Mouse (Mus musculus): Measurements from ENCODE around the gene Tjp2.
"Not testable (repeated sequence)": the region's sequence is repeated elsewhere in the genome, so short reads cannot be mapped to it uniquely, and the experiment has no call there.

Gene Tjp2

GRCm38 (mm10) chr19:24220795-24221445 lies 3.9 kb downstream of the Tjp2 start:
- DNase-seq = no peak

GRCm38 (mm10) chr19:24219011-24219410 lies 5.8 kb downstream of the Tjp2 start:
- DNase-seq = no peak

DNA sequence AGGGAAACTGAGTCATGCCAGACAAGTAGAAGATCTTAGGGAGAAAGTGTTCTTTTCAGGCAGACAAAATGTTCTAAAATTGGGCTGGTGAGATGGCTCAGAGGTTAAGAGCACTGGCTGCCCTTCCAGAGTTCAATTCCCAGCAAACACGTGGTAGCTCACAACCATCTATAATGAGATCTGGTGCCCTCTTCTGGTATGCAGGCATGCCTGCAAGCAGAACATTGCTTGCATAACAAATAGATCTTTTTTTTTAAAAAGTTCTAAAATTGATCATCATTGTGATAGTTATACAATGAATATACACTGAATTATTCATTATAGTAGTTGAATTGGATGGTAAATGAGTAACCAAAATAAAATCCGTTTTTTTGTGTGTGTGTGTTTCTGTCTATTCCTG lies 6.5 kb downstream of the Tjp2 start:
- no peak for DNase-seq

GRCm38 (mm10) chr19:24217851-24218250 lies 7.0 kb downstream of the Tjp2 start:
- DNase-seq = no peak

DNA sequence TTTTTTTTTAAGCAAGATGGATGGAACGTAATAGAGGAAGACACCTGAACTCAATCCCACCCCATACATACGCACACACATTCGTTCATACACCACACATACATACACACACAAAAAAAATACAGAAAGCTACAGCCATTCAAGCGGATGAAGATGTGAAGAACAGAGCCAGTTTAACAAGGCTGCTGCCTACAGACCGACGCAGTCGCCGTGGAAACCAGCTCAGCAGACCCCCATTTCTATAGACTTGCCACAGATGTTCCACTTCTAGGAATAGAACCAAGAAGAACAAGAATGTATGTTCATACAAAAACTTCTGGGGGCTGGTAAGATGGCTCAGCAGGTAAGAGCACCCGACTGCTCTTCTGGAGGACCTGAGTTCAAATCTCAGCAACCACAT lies 8.1 kb downstream of the Tjp2 start:
- no peak for DNase-seq

GRCm38 (mm10) chr19:24214939-24215338 lies 9.9 kb downstream of the Tjp2 start:
- DNase-seq = no peak

DNA sequence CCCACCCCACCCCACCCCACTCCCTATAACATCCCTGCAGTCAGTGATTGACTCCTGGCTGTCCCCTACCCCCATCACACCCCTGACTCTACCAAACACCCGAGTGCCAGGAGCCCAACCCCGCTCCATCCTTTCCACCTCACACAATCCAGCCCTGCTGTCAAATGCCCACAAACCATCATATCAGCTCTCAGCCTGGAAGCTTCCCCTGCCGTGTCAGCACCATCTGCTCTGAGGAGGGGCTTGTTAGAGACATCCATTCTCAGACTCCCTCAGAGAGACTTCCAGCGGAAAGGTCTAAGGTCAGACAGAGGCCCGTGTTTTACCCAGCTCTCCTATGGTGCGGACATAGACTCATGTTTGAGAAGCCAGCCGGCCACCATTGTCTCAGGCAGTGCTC lies 11.5 kb downstream of the Tjp2 start:
- DNase-seq = peak; percentile 67

- DNase-seq = no peak
Observed at GRCm38 (mm10) chr19:24212552-24213249, 12.1 kb downstream of the Tjp2 start.

GRCm38 (mm10) chr19:24211168-24211567 lies 13.7 kb downstream of the Tjp2 start:
- DNase-seq = no peak

DNA sequence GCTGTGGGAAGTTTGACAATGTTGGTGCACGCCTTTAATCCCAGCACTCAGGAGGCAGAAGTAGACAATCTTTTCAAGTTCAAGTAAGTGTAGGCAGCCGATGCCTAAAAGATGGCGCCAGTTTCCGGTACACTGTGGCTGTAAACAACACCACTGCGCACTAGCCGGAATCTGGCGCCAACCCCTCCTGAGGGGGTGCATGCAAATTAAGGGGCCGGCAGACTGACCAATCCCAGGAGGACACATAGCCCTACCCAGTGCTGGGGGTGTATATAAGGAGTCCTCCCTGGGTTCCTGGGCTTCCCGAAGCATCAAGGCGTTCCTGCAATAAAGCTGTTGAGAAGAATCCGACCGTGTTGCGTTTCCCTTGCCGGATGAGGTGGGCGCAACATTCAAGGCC lies 15.3 kb downstream of the Tjp2 start:
- no peak for DNase-seq

DNA sequence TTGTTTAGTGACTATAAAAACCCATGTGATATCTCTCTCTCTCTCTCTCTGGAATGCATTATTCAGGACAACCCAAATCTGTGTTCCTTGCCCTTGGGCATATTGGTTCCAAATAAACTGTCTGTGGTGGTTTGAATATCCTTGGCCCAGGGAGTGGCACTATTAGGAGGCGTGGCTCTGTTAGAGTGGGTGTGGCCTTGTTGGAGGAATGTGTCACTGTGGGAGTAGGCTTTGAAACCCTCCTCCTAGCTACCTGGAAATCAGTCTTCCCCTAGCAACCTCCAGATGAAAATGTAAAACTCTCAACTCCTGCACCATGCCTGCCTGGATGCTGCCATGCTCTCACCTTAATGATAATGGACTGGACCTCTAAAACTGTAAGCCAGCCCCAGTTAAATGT lies 16.9 kb downstream of the Tjp2 start:
- no peak for DNase-seq

DNA sequence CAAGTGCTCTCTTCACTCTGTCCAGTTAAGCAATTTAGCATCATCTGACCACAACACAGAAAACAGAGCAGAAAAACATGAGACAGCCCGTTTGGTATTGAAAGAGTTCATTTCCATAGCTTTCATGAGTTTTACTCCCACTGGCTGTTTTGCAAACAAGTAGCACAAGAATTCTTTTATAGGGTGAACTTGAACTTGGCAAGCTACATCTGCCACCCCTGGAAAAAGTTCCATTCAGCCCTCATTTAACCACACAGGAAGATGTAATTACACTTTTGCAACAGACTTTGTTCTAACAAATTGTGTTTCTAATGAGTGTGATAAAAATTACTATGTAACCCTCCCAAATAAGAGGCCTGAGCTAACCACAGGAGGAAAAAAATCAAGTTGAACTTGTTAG lies 19.8 kb downstream of the Tjp2 start:
- no peak for DNase-seq

DNA sequence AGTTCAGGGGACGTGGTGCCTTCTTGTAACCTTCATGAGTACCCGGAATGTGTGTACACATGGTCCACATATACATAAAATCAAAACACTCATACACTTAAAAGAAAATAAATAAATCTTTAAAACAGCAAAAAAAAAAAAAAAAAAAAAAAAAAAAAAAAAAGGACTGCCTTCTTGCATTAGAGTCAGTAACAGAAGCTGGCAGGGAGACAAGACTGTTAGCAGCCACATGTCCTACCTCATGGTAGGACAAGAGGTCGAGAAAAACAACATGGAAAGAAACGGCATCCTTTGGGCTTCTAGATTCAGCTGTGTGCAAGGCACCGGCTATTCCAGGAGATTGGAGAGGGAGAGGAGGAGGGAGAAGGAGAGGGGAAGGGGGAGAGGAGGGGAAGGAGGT lies 23.0 kb downstream of the Tjp2 start:
- DNase-seq = no peak

GRCm38 (mm10) chr19:24200566-24200965 lies 24.3 kb downstream of the Tjp2 start:
- DNase-seq = peak; percentile 32

GRCm38 (mm10) chr19:24198676-24199303 lies 26.0 kb downstream of the Tjp2 start:
- no peak for DNase-seq

GRCm38 (mm10) chr19:24197338-24197737 lies 27.5 kb downstream of the Tjp2 start:
- DNase-seq = no peak

- DNase-seq = no peak
Observed at GRCm38 (mm10) chr19:24195224-24195623, 29.6 kb downstream of the Tjp2 start.

- no peak for DNase-seq
Observed at GRCm38 (mm10) chr19:24194216-24194615, 30.6 kb downstream of the Tjp2 start.

DNA sequence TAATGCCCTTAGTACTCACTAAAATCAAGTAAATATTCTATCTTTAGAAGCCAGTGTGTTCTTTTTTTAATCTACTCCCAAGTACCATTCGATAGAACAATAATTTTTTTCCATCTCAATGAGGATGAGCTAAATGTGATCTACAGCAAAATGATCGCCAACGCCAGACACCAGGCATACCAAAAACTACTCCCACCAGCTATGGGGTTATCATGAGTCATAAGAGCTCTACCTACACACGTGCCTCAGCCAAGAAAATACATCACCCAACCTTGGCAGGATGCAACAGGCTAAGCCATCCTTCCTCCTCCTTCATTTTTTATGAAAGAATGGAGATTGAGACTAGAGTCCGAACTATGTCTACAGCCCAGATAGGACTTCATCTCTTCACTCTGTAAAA lies 31.9 kb downstream of the Tjp2 start:
- no peak for DNase-seq

DNA sequence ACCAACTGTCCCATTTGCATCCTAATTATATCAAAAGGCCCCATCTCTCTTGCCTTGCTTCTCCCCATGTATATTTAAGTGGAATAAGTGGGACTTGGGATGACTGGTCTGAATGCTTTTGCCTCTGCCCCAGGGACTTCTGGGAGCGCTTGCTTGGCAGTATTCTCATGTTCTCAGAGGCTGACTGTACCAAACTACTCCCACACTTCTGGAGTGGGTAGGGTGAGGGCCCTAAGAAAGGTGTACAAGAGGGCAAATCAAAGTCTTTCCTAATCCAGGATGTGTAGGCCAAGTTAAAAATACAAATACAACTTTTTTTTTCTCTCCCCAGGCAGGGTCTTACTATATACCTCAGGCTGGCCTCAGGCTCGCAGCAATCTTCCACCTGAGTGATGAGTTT lies 37.0 kb downstream of the Tjp2 start:
- DNase-seq = no peak

- not testable (repeated sequence) for DNase-seq
Observed at GRCm38 (mm10) chr19:24187358-24187757, 37.5 kb downstream of the Tjp2 start.

DNA sequence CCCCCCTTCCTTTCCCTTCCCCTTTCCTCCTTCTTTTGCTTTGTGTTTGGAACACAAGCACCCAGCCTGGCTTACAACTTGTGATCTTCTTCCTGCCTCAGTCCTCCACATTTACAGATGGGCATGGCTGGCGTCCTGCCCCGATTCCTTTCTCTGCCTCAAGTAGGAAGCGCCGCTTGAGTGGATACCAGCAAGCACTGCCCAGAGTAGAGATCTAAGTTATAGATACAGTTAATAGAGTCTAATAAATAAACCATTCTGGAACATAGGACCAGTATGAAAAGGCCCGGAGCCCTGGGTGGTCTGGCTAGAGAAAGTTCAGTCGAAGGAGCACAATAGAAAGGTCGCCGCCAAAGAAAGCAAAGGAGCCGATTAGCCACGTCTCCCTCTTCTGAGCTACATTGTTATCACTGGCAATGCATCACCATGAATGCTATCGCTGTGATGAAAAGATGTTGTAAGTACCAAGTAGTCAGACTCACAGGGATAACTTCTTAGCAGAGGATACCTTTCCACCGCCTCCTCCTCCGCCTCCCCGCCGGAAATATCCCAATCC lies 41.1 kb downstream of the Tjp2 start:
- no peak for DNase-seq

DNA sequence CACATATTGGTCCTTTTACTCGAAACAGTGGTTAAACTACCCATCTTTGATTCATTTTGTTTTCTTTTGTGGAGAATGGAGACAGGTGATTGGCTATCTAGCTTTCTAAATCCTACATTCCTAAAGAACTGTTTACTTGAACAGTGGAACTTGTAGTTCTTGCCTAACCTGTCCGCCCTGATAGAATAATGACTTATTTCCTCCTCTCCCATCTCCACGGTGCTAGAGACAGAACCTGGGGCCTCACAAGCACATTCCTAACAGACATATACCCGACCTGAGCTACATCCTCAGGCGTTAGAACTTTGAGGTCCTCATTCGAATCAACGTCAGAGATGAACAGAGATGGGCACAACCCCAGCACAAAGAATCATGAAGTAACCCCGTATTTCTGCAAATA lies 44.4 kb downstream of the Tjp2 start:
- DNase-seq = no peak

GRCm38 (mm10) chr19:24178086-24178485 lies 46.7 kb downstream of the Tjp2 start:
- no peak for DNase-seq

Measured in embryo, embryonic 11 days (tissue).